Mouse (Mus musculus) kidney, postnatal 36 days (tissue): ENCODE measurements around the gene Msh5.
A peak's percentile ranks its signal among the peaks of the same experiment; 100 is the strongest.

Experiments
- DNase-seq, 2 experiments: peaks; one replicate each; pipeline ENCODE4 v3.0.0; 2021 to 2022; ENCODE audit warnings: mixed read lengths in 2 of 2

Gene Msh5

DNA sequence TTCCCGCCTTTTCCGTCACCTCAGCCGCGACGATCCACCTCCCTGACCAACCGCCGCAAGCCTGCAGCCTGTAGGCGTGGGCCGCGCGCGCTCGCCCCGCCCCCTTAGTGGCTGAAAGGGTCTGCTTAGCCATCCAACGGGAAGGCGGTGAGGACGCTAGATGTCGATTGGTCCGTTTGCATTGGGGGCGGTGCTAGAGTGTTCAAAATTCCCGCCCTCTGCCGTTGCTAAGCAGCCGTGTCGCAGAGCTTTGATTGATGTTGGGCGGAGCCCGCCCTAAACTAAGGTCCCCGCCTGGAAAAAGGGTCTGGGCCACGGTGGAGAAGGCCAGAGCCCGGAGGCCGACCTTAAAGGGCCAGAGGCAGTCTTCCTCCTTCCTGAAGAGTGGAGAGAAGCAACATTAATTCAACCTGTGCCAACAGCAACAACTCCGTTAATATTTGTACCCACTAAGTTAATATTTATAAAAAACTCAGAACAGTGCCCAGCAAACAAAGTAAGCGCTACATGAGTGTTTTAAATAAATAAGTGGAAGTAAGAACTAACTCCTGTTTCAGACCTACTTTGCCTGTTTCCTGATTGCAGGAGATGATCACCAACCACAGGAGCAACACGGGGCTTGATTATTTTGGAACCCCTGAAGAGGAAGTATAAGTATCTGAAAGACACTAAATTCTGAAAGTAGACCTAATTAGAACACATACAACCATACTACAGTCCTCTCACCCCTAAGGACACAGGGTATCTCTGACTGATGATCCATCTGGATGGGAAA lies at the start of gene Msh5:
Gene Msh5, minus strand, starts transcription at position 65 of the 775 bp plus-strand sequence.
- peak; percentile 98 for DNase-seq

DNA sequence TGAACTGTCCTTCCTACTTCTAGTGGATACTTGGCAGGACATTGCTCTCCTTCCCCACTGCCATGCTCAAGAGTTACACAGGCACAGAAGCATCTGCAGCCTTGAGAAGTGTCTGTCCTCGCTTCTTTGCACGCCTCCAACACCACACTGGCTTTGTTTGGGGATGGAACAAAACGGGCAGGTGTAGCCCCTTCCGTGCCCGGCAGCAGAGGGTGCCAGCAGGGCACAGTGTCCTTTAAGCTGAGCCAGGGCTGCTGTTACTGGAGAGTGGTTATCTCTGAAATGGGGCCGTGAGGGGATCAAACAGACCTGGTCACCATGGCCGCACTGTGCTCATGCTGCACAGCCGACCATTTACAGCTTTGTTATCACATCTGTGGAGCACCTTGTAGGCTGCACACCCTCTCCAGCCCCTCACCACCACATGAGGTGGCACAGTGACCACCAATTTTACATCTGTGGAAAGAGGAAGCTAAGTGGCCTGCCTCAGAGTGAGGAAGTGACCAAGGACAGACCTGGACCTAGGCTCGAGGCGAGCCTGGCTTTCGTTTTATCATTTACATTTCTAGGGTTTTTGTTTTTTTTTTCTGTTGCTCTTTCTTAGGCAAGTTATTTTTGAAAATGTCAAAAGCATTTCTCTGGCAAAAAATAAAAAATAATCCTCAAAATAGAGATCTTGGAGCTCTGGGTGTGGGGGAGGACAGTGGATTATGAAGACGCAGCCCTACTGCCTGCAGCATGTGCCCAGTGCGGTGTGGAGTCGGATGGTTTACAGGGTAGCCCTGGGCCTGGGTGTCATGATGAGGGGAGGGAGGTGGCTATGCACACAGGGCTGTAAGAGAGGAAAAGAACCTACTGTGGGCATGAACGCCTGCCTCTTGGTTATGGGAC lies 48.2 kb upstream of the Msh5 start:
- no peak for DNase-seq

DNA sequence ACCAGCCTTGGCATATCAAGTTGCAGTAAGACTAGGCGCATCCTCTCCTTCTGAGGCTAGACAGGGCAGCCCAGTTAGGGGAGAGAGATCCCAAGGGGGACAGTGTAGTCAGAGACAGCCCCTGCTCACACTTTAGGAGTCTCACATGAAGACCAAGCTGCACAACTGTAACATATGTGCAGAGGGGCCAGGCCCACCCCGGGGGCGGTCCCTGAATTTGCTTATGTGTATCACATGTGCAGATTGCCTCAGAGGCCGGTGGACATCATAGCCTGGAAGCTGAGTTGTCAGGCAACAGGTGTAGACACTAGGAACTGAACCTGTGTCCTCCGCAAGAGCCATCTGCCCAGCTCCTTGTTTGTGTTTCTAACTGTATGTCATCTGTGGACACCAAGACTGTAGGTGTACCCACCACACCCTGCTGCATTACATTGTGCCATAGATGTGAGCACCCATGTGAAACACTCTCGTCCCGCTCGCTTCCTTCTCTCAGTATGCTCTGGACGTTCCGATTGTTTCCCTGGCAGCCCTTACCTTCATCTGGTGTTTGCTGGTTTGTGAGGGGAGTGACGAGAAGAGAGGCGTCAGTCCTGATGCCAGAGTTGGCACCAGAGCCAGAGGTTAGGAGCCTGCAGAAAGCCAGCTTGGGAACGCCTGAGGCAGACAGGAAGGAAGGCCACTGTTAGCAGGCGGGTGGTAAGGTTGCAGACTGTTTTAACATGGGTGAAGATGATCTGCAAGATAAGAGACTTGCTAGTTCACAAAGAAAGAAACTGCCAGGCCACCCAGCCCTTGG lies 46.1 kb upstream of the Msh5 start:
- DNase-seq, result no peak

DNA sequence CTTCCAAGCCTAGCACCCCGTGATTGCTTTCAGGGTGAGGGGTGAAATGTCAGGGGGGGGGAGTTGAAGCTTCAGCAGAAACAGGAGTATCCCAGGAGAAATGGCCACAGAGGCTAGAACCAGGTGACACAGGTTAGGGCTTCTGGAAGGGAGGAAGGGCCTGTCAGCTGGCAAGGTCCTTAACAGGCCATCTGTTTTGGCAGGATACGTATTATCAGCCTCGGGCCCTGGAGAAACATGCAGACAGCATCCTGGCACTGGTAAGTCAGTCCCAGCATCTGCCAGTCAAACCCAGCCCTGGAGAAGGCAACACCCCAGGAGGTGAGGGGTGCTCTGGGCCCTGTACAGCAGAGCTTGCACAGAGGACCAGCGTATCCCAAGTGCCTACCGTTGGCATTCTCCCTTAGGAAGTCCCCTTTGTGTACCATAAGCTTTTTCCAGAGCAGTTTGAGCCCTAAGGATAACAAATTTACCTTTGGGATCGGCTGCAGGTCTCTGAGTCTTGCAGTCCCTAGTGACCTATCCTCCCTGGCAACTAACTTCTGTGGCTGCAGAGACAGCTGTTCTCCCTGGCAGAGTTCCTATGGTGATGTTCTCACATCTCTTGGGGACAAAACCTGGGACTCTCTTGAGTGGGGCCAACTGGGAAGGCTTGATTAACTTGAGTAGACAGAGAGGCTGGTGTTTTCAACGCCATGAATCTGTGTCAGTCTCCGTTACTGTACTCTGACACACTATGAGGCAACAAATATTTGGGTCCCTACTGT lies 43.8 kb upstream of the Msh5 start:
- DNase-seq, result no peak

DNA sequence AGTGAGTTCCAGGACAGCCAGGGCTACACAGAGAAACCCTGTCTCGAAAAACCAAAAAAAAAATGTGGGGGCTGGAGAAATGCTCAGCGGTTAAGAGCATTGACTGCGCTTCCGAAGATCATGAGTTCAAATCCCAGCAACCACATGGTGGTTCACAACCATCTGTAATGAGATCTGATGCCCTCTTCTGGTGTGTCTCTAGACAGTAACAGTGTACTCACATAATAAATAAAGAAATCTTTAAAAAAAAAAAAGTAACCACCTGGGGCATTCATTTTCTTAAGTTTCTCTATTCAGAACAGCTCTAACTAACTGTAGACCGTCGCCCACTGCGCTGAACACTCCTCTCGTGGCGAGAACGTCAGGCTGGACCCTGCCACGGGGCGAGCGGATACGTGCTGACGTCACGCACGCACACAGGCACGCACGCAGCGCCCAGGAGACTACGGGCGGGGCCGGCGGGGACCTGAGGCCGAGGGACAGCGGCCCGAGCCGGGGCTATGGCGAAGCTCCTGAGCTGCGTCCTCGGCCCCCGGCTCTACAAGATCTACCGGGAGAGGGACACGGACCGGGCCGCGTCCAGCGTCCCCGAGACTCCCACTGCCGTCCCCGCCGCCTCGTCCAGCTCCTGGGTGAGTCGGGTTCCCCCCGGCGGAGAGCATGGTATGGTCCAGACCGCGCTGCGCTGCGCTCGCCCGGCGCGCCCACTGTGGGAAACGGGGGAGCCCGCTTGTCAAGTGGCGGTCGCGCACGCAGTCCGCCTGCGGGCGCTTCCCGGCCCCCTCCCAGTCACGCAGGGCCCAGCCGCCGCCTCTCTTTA lies 42.5 kb upstream of the Msh5 start, which contains the start of gene Abhd16a:
Gene Abhd16a, plus strand, starts transcription at position 439 of the 820 bp plus-strand sequence.
- DNase-seq, result peak; percentile 96 to 97

DNA sequence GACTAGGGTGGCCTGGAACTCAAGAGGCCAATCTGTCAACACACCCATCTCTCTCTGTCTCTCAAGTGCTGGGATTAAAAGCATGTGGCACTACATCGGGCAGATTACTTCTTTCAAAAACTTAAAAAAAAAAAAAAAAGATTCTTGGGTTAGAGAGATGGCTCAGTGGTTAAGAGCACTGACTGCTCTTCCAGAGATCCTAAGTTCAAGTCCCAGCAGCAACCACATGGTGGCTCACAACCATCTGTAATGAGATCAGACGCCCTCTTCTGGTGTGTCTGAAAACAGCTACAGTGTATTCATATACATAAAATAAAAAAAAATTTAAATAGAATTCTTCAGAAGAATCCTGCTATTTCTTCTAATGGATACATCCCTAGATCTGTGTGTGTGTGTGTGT lies 41.6 kb upstream of the Msh5 start:
- DNase-seq, result no peak

DNA sequence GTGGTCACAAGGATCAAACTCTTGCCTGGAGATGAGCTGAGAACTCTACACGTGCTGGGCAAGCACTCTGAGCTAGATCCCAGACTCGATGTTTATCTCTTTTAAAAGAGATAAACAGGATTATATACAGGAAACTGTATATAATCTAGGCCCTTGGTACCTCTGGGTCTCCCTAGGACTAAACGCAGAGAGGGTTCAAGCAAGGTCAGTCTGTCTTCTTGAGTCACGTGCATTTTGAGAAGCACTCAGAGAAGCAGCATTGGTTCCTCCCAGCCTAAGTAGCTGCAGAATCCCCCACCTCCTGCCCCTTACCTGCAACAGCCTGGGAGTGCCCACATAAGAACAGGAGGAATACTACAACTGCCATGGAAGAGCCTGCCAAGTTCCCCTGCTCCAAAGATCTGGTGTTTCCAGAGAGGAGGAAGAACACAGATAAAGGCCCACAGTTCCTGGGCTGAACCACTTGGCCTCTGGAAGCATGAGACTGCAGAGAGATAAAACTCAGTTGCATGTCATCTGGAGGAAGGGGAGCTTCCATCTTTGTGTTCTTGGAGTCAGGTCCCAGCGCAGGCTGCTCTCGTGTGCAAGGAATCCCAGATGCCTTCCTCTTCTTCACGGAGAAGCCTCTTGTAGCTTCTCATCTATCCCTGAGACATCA lies 38.8 kb upstream of the Msh5 start, which contains the start of gene Ly6g6f:
Gene Ly6g6f, minus strand, starts transcription at position 403 of the 658 bp plus-strand sequence.
- DNase-seq, result no peak

DNA sequence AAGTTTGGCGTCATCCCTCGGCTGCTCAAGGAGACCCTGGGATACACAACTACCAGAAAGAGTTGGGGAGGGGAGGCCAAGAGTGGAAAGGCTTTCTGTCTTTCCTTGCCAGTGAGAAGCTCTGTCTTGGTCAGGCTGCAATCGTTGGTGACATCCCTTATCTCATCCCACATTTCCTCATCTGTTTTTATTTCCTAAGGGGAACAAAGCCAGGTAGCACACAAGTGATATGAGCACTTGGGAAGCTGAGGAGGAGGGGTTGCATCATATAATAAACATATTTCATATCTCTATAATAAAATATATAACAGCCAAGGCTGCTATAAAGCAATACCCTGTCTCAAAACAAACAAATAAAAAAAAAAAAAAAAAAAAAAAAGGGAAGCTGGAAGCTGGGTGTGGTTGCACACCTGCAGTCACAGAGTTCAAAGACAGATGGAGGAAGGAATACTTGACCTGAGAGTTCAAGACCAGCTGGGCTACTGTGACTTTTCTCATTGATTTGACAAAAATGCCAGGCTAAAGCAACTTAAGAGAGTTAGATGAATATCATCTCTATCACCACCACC lies 37.5 kb upstream of the Msh5 start:
- DNase-seq, result no peak

DNA sequence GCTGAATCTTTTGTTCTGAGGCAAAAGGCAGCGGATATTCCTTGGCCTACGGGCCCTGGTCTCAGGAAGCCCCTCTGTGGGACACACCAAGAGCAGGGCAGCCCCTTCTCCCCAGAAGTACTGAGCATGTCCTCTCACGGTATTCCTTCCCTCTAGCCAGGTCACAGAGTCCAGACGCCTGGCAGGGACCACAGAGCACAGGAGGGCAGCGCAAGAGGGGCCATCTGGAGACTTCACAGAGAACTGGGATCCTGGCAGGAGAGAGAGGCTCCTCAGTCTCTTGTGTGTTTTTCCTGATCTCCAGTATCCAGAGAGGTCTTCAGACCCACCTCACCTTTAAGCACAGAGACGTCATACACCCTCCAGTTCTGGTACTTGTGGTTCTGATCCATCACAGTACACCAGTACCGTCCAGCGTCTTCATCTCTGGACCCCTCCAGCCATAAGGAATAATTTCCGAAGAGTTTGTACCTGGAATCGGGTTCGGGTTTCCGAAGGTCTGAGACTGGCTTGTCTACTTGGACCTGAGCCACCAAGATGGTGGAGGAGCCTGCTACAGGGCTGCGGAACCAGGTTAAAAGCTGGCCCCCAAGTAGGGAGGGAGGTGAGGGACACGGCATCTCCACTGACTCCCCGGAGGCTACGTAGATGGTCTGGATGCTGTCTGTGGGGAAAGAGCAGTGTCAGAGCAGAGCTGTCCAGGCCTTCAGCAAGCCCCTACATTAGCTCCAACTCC lies 36.5 kb upstream of the Msh5 start:
- no peak for DNase-seq

DNA sequence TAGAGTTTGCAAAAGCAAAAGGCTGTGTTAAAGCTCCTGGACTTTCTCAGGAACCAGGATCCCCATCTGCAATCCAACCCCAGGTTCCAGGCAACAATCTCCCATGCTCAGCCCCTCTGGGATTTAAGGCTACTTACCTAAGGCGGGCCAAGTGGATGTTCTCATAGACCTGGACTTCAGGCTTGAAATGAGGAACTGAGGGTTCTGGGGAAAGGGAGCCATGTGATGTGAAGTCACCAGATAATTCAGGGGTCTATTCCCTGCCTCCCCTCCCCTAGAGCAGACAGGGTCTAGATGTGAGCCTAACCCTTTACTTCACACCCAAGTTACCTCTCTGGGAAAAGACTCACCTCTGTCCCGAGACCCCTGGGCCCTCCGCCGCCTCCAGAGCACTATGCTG lies 34.2 kb upstream of the Msh5 start:
- DNase-seq, result no peak

DNA sequence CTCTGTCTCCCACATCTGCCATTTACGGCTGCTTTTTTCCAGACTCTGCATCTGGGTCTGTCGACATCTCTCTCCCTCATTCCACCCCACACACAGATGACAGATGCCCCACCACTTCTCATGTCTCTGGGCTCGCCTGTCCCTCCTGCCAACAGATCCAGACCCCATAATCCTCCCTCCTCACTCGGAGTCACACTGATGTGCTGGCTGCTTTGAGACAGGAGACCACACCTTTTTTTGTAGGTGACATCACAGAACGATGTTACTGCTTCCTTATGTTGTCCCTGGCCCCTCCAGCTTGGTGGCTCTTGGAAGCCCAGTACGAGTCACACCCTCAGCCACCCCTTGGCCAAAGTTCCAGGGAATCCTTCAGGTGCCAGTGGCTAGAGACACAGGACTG lies 33.7 kb upstream of the Msh5 start:
- no peak for DNase-seq

DNA sequence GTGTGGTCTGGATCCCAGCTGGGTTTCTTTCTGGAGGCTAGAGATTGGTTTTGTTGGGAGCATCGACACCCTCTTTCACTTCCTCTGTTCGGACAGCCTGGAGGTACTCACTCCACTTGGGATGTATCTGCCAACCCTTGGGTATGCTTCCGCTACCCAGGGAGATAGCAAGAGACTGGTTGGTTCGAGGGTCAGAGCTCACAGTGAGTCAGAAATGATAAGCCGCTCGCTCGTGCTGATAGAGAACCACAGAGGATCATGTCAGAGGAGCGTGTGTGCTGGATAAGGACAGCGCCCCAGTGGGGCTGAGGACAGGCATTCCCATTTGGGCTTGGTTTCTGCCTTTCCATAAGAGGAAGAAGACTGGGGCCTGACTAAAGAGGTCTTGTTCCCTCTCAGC lies 33.2 kb upstream of the Msh5 start:
- no peak for DNase-seq

DNA sequence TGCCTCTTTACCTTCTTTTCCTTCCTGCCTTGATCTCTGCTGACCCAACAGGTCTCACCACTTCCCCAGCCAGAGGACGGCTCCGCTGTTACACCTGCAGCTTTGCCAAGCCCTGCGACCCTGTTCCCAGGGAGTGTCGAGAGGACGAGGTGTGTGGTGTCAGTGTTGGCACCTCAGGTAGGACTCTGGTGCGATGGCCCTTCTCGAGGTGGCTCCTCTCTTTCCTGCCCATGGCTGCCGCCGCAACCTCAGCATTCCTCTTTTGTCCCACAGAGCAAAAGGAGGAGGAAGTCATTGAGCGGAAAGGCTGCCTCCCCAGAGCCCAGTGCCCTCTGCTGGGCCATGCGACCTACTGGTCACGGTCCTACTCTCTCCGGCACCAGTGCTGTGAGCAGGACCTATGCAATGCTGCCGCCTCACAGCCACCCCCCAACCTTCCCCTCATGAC lies 31.3 kb upstream of the Msh5 start, which contains the start of gene Ly6g6d:
Gene Ly6g6d, minus strand, starts transcription at position 280 of the 448 bp plus-strand sequence.
- peak; percentile 77 to 81 for DNase-seq

DNA sequence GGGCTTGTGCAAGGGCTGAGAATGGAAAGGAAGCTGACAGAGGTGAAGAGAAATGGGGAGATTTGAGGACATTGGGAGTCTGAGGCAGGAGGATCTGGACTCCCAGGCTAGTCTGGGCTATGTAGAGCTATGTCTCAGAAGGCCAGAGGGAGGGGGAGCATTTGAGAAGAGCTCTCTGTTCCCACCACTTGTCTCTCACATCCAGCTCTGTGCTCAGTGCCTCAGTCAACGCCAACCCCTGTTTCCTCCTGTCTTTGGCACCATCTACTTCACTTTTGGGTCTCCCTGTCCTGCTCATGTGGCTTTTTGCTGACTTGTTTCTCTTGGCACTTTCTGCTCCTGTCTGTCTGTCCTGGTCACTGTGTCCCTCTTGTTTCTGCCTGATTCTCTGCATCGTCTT lies 30.7 kb upstream of the Msh5 start:
- no peak for DNase-seq

DNA sequence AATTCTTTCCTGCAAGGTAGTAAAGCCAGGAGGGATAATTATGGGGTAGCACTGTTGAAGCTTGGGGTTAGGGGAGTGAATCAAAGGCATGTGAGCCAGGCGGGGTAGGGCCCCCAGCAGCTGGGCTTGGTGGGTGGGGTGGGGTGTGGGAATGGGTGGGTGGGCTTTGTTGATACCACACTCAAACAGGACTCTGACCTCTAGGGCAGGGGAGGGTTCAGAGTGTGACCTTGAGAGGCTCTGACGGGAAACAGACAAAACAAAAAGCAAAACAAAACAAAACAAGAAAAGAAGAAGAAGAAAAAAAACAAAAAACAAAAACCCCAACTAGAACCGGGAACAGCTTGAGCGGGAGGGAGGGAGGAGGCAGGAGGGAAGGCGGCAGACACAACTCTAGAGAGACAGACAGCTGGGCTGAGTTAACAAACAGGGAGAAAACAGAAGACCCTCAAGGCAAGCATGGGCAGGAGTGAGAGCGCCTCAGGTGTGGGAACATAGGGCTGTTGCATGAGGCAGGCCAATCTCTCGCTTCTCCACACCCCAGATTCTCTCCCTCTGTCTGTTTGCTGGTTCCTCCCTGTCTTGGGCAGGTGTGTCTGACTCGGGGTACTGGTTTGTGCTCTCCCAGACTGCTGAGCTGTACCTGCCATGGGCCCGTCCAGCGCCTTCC lies 30.1 kb upstream of the Msh5 start, which contains the start of gene Ly6g6e:
Gene Ly6g6e, plus strand, starts transcription at position 396 of the 670 bp plus-strand sequence.
- DNase-seq, result no peak

DNA sequence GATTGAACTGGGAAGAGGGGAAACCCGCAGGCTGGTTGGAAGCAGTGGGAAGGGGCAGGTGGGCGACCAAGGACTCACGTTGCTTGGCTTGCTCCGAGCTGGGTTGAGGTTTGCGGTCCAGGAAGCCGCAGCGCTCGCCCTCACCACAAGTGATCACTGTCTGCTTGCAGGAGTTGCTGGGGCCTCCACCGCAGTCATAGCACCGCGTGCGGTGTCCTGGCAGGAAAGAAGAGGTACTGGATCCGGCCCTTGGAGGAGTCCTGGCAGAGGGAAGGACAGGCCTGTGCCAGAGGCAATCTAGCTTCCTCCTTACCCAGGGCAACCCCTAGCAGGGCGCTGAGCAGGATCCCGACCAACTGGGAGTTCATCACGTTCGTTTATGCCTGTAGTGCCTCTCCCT lies 27.6 kb upstream of the Msh5 start:
- no peak for DNase-seq

DNA sequence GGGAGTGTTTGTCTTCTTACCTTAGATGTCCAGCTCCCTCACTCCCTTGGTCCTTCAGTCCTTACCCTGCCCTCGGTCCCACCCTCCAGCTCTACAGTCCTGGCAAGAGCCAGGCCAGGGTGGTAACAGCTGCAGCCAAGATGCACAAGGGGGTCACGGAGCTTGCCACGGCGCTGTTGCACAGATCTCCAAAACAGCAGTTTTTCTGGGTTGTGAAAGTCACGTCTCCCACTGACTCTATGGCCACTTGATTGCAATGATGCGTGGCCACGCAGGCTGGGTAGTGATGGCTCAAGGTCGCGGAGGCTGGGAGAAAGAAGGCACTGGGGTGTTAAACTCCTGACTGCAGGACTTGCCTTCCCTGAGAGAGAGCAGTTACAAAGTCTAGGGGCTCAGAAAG lies 24.9 kb upstream of the Msh5 start:
- DNase-seq, result no peak

DNA sequence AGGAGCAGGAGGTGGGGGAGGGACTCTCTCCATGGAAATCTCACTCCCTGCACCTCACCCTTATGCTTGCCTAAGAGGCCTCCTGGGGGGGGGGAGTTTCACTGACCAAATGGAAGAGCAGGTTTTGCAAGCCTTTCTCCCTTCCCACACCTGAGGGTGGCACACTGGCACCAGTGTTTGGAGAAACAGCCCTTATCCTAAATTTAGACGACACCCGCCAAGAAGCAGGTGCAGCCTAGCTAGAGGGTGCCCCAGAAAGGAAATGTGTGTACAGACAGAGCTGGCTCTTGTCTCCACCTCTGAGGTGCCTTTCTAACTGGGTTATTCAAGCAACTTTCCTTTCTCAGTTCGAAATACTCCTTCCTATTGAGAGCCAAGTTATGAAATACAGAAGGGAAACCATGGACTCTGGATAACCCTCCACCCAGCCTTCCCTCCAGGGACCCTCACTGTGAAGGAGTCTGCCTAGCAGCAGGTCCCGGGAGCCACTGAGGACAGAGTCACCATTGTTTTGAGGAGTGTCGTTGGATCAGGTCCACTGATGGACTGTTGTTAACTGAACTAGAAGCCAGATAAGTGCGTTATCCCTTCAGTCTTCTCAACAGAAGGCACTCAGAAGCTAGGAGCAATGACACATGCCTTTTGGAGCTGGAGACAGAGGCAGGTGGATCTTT lies 24.1 kb upstream of the Msh5 start:
- no peak for DNase-seq
